Mouse (Mus musculus): Measurements from ENCODE around the gene B830017H08Rik. TPM values are rescaled to one million over a fixed set of nuclear protein-coding genes. Genes with fewer than 3 reads are reported as not detected.

B830017H08Rik gene
- polyA plus RNA-seq, 1 experiment from 2014 or later: 0.26 TPM

- ATAC-seq (replicated peaks; ENCODE audit: low FRiP score): no peak
- peaks cover 32% of the 10 kb centered on the region for H3K4me1 ChIP-seq
- no peaks in the 10 kb centered on the region for H3K36me3 ChIP-seq
- WGBS: 44% methylated on average over 4 of the region's 4 CpGs
- H3K9ac ChIP-seq: no peak overlapping the region
- no peaks in the 10 kb centered on the region for H3K9me3 ChIP-seq (replicated peaks)
- peaks cover 63% of the 10 kb centered on the region for H3K27me3 ChIP-seq
- H3K4me3 ChIP-seq (replicated peaks): no peak overlapping the region
- H3K4me2 ChIP-seq: no peak overlapping the region
- H3K27ac ChIP-seq: no peak overlapping the region
Observed at GRCm38 (mm10) chr16:17813173-17813572, 19.7 kb upstream of the B830017H08Rik start.

DNA sequence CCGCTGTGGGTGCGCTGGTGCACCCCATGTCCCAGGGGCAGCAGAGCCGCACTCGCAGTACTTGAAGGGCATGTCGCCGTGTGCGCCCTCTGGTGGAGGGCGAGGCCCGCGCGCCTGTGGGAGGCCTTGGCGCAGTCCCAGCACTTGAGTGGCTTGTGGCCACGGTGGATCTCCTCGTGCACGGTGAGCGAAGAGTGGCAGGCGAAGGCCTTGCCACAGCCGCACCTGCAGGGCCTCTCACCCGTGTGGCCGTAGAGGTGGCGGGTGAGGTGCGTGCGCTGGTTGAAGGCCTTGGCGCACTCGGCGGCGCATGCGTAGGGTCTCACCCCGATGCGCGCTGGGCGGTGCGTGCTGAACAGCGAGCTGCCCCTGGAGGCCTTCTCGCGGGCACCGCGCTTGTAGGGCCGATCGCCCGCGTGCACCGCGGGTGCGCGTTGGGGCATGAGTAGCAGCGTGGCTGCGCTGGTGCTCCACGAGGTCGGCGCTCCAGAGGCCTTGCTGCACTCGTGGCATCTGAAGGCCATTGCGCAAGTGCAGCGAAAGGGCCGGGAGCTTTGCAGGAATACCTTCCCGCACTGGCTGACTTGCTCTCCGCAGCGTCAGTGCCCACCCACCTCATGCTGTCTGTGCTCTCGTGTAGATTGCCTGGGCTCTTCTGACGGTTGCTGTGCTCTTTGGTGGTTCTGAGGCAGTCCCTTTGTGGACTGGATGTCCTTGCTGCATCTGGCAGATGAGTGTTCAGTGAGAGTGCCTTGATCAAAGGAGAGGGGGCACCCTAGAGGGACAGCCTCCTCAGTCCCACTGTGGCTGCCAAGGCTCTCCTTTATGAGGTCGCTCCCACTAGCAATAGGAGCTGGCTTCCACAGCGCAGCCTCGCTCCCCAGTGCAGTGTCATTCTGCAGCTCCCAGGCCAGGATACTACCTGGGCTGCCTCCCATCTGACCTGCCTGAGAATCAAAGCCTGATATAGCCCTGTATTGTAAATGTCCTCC is 17.2 kb upstream of the B830017H08Rik start:
- Histone ChIP-seq H3K27me3 (peaks cover 55% of the 10 kb centered on the region), H3K9ac (peak overlapping the region; percentile 55), H3K4me2 (peak overlapping the region; percentile 94), H3K4me3 (replicated peaks) (peak overlapping the region; percentile 54), H3K4me1 (peaks cover 18% of the 10 kb centered on the region), H3K27ac (0 out of 2 replicates have a peak overlapping the region, but pooled peaks have one; percentile 22), H3K9me3 (replicated peaks) (no peaks in the 10 kb centered on the region), H3K36me3 (no peaks in the 10 kb centered on the region)
- 2% methylated on average over 63 of the region's 63 CpGs for WGBS
- peak; percentile 92 for ATAC-seq (replicated peaks; ENCODE audit: low FRiP score)

- no peak for ATAC-seq (replicated peaks; ENCODE audit: low FRiP score)
- H3K27ac ChIP-seq: no peak overlapping the region
- H3K9me3 ChIP-seq (replicated peaks): no peaks in the 10 kb centered on the region
- H3K4me3 ChIP-seq (replicated peaks): no peak overlapping the region
- peaks cover 53% of the 10 kb centered on the region for H3K27me3 ChIP-seq
- H3K36me3 ChIP-seq: no peaks in the 10 kb centered on the region
- H3K9ac ChIP-seq: no peak overlapping the region
- H3K4me1 ChIP-seq: peaks cover 18% of the 10 kb centered on the region
- 74% methylated on average over 8 of the region's 8 CpGs for WGBS
- no peak overlapping the region for H3K4me2 ChIP-seq
Observed at GRCm38 (mm10) chr16:17816528-17816927, 16.4 kb upstream of the B830017H08Rik start.

- ATAC-seq (replicated peaks; ENCODE audit: low FRiP score): no peak
- no peak overlapping the region for H3K4me3 ChIP-seq (replicated peaks)
- peaks cover 7% of the 10 kb centered on the region; the same call in 1 of the 2 replicates for H3K4me1 ChIP-seq
- no peaks in the 10 kb centered on the region for H3K9me3 ChIP-seq (replicated peaks)
- peaks cover 78% of the 10 kb centered on the region for H3K27me3 ChIP-seq
- H3K9ac ChIP-seq: no peak overlapping the region
- H3K36me3 ChIP-seq: no peaks in the 10 kb centered on the region
- no peak overlapping the region for H3K27ac ChIP-seq
- WGBS: 52% methylated on average over 2 of the region's 2 CpGs
- no peak overlapping the region for H3K4me2 ChIP-seq
Observed at GRCm38 (mm10) chr16:17826500-17826899, 6.4 kb upstream of the B830017H08Rik start.

DNA sequence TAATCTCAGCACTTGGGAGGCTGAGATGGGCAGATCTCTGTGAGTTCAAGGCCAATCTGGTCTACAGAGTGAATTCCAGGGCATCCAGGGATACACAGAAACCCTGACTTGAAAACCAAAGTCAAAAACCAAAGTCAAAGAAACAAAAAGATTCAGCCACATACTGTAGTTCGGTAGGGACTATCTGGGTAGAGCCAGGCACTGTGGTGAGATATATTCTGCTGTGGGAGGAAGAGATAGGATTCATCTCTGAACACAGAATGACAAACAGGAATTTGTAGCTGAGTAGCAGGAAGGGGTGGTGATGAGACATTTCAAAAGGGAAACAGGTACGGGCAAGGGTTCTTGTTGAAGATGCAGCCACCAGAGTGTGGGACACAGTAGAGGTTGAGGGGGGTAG is 4.7 kb upstream of the B830017H08Rik start:
- Histone ChIP-seq H3K4me3 (replicated peaks) (no peak overlapping the region), H3K9ac (no peak overlapping the region), H3K36me3 (no peaks in the 10 kb centered on the region), H3K4me2 (no peak overlapping the region), H3K4me1 (peaks cover 16% of the 10 kb centered on the region), H3K27me3 (peaks cover 83% of the 10 kb centered on the region), H3K9me3 (replicated peaks) (no peaks in the 10 kb centered on the region), H3K27ac (no peak overlapping the region)
- 88% methylated on average over 2 of the region's 2 CpGs for WGBS
- ATAC-seq (replicated peaks; ENCODE audit: low FRiP score): no peak

DNA sequence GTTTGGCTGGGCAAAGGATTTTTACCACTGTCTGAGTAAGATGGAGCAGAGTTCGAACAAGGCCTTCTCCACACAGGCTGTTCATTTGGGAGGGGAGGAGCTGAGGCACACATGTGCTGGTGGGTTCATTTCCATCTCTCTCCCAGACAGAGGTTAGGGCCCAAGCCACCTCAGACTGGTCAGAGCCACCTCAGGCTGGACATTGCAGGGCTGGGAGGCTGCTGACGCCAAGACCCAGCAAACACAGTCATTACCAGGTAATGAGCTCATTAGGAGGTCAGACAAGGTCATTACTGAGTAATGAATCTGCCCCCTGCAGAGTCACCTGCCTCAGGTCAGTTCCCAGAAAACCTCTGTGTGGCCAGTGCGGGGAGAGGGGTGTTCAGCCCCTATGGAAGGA is 4.1 kb upstream of the B830017H08Rik start:
- H3K4me2 ChIP-seq: no peak overlapping the region
- WGBS: 58% methylated on average over 3 of the region's 3 CpGs
- H3K4me1 ChIP-seq: peaks cover 22% of the 10 kb centered on the region
- peaks cover 84% of the 10 kb centered on the region for H3K27me3 ChIP-seq
- H3K9ac ChIP-seq: no peak overlapping the region
- no peaks in the 10 kb centered on the region for H3K36me3 ChIP-seq
- peak; percentile 38; the same call in 1 of the 2 replicates for ATAC-seq (replicated peaks; ENCODE audit: low FRiP score)
- no peak overlapping the region for H3K4me3 ChIP-seq (replicated peaks)
- H3K9me3 ChIP-seq (replicated peaks): no peaks in the 10 kb centered on the region
- H3K27ac ChIP-seq: no peak overlapping the region

GRCm38 (mm10) chr16:17830385-17831178 is 2.3 kb upstream of the B830017H08Rik start:
- Histone ChIP-seq H3K27ac (no peak overlapping the region), H3K4me1 (peaks cover 31% of the 10 kb centered on the region), H3K9ac (no peak overlapping the region), H3K4me3 (replicated peaks) (no peak overlapping the region), H3K9me3 (replicated peaks) (no peaks in the 10 kb centered on the region), H3K4me2 (no peak overlapping the region), H3K36me3 (no peaks in the 10 kb centered on the region), H3K27me3 (peaks cover 92% of the 10 kb centered on the region)
- peak; percentile 23; the same call in 1 of the 2 replicates for ATAC-seq (replicated peaks; ENCODE audit: low FRiP score)
- WGBS: 57% methylated on average over 10 of the region's 10 CpGs

- no peak overlapping the region for H3K4me3 ChIP-seq (replicated peaks)
- no peak for ATAC-seq (replicated peaks; ENCODE audit: low FRiP score)
- H3K27me3 ChIP-seq: peaks cover 93% of the 10 kb centered on the region
- H3K4me1 ChIP-seq: peaks cover 31% of the 10 kb centered on the region
- H3K9me3 ChIP-seq (replicated peaks): no peaks in the 10 kb centered on the region
- no peak overlapping the region for H3K4me2 ChIP-seq
- no peaks in the 10 kb centered on the region for H3K36me3 ChIP-seq
- H3K9ac ChIP-seq: no peak overlapping the region
- H3K27ac ChIP-seq: no peak overlapping the region
- 12% methylated on average over 11 of the region's 11 CpGs for WGBS
Observed at GRCm38 (mm10) chr16:17831781-17832180, 1.1 kb upstream of the B830017H08Rik start.

- peak overlapping the region; percentile 62 for H3K4me3 ChIP-seq (replicated peaks)
- no peak overlapping the region for H3K27ac ChIP-seq
- no peak for ATAC-seq (replicated peaks; ENCODE audit: low FRiP score)
- under 1% methylated on average over 37 of the region's 37 CpGs for WGBS
- H3K36me3 ChIP-seq: no peaks in the 10 kb centered on the region
- peak overlapping the region; percentile 44 for H3K9ac ChIP-seq
- no peaks in the 10 kb centered on the region for H3K9me3 ChIP-seq (replicated peaks)
- peaks cover 31% of the 10 kb centered on the region for H3K4me1 ChIP-seq
- H3K27me3 ChIP-seq: peaks cover 91% of the 10 kb centered on the region
- peak overlapping the region; percentile 99 for H3K4me2 ChIP-seq
Observed at GRCm38 (mm10) chr16:17833321-17833680, 380 bp downstream of the B830017H08Rik start.

DNA sequence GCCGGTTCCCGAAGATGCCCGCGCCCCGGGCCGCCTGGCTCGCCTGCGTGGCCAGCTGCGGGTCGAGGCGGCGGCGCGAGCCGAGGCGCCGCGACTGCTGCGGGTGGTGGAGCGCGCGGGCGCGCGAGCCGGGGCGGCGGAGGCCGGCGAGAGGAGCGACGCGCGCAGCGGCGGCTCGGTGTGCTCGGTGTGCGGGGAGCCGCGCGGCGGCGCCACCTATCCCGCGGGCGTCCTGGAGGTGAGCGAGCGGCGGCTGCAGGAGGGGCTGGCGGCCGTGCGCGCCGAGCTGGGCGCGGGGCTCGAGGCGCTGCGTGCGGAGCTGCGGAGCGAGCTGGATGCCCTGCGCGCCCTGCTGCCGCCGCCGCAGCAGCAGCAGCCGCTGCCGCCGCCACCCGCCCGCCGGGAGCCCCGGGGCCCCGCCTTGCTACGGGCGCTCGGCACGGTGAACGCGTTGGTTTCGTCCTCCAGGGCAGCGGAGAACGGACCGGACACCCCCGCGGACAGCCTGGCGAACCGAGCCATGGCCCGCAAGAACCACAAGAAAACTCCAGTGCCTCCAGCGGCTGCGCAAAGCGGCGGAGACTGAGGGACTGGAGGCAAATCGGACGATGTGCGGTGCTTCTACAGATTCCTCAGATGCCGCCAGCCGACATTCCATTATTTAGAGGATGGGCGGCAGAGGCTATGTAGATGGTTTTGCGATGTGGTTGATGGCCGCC is 919 bp downstream of the B830017H08Rik start:
- Histone ChIP-seq H3K4me3 (replicated peaks) (peak overlapping the region; percentile 62), H3K9ac (peak overlapping the region; percentile 44), H3K9me3 (replicated peaks) (no peaks in the 10 kb centered on the region), H3K4me2 (peak overlapping the region; percentile 99), H3K36me3 (no peaks in the 10 kb centered on the region), H3K27me3 (peaks cover 87% of the 10 kb centered on the region), H3K4me1 (peaks cover 31% of the 10 kb centered on the region), H3K27ac (no peak overlapping the region)
- under 1% methylated on average over 81 of the region's 103 CpGs for WGBS
- peak; percentile 30; the same call in 1 of the 2 replicates for ATAC-seq (replicated peaks; ENCODE audit: low FRiP score)

- Histone ChIP-seq H3K27ac (no peak overlapping the region), H3K4me2 (peak overlapping the region; percentile 99), H3K9me3 (replicated peaks) (no peaks in the 10 kb centered on the region), H3K4me3 (replicated peaks) (peak overlapping the region; percentile 62), H3K9ac (no peak overlapping the region), H3K36me3 (no peaks in the 10 kb centered on the region), H3K4me1 (peaks cover 31% of the 10 kb centered on the region), H3K27me3 (peaks cover 81% of the 10 kb centered on the region)
- no peak for ATAC-seq (replicated peaks; ENCODE audit: low FRiP score)
- WGBS: 54% methylated on average over 7 of the region's 7 CpGs
Observed at GRCm38 (mm10) chr16:17834543-17834942, 1.6 kb downstream of the B830017H08Rik start.
